Mouse (Mus musculus): Measurements from ENCODE around the gene Crym. TPM values are rescaled to one million over a fixed set of nuclear protein-coding genes. Genes with fewer than 3 reads are reported as not detected.

Crym gene
- total and polyA plus RNA-seq, 2 experiments from 2014 or later: 8.1 to 9.4 TPM

GRCm38 (mm10) chr7:120150257-120150656 is 51.7 kb downstream of the Crym start:
- ATAC-seq (no peak), DNase-seq (ENCODE audit: low spot score) (no peak)
- H3K36me3 ChIP-seq (ENCODE audit: insufficient read depth, low read length): no peaks in the 10 kb centered on the region
- H3K27ac ChIP-seq: no peak overlapping the region
- no peaks in the 10 kb centered on the region for H3K4me1 ChIP-seq (ENCODE audit: insufficient read depth, low read length)
- H3K27me3 ChIP-seq (ENCODE audit: insufficient read depth, low read length): no peaks in the 10 kb centered on the region
- no peak overlapping the region for H3K4me2 ChIP-seq (ENCODE audit: low read depth, low read length)
- H3K4me3 ChIP-seq (ENCODE audit: low read length): no peak overlapping the region
- TF ChIP-seq CTCF (IDR thresholded peaks at IDR 0.05; ENCODE audit: low read depth): no peak
- no peak overlapping the region for H3K9ac ChIP-seq (replicated peaks; ENCODE audit: low read length)
- H3K9me3 ChIP-seq (ENCODE audit: low read length): no peaks in the 10 kb centered on the region
- 23% methylated on average over 3 of the region's 3 CpGs for WGBS

GRCm38 (mm10) chr7:120145191-120145590 is 56.7 kb downstream of the Crym start, which contains the start of gene Zp2:
Gene Zp2 (minus strand): TSS chr7:120145291.
- no peak for TF ChIP-seq CTCF (IDR thresholded peaks at IDR 0.05; ENCODE audit: low read depth)
- Histone ChIP-seq H3K27me3 (ENCODE audit: insufficient read depth, low read length) (no peaks in the 10 kb centered on the region), H3K4me2 (ENCODE audit: low read depth, low read length) (no peak within 1 kb of the TSS), H3K9me3 (ENCODE audit: low read length) (no peaks in the 10 kb centered on the region), H3K27ac (no peak within 1 kb of the TSS), H3K9ac (replicated peaks; ENCODE audit: low read length) (no peak within 1 kb of the TSS), H3K4me3 (ENCODE audit: low read length) (no peak within 1 kb of the TSS), H3K36me3 (ENCODE audit: insufficient read depth, low read length) (no peaks in the 10 kb centered on the region), H3K4me1 (ENCODE audit: insufficient read depth, low read length) (no peaks in the 10 kb centered on the region)
- ATAC-seq (no peak), DNase-seq (ENCODE audit: low spot score) (no peak)
- 78% methylated on average over 9 of the region's 9 CpGs for WGBS

GRCm38 (mm10) chr7:120142743-120143142 is 59.2 kb downstream of the Crym start:
- Histone ChIP-seq H3K4me2 (ENCODE audit: low read depth, low read length) (no peak overlapping the region), H3K27me3 (ENCODE audit: insufficient read depth, low read length) (no peaks in the 10 kb centered on the region), H3K36me3 (ENCODE audit: insufficient read depth, low read length) (no peaks in the 10 kb centered on the region), H3K9me3 (ENCODE audit: low read length) (no peaks in the 10 kb centered on the region), H3K4me3 (ENCODE audit: low read length) (no peak overlapping the region), H3K4me1 (ENCODE audit: insufficient read depth, low read length) (no peaks in the 10 kb centered on the region), H3K9ac (replicated peaks; ENCODE audit: low read length) (no peak overlapping the region), H3K27ac (no peak overlapping the region)
- WGBS: 83% methylated on average over 1 of the region's 1 CpGs
- ATAC-seq (no peak), DNase-seq (ENCODE audit: low spot score) (no peak)
- TF ChIP-seq CTCF (IDR thresholded peaks at IDR 0.05; ENCODE audit: low read depth): no peak

Other genes with a start within 250 kb of the Crym start
- 0.11 and 0.31 TPM in 2 replicates for gene Dnah3, start 106.8 kb downstream of the Crym start, total RNA-seq (2014; rRNA removed)
- gene Dnah3, start 106.8 kb downstream of the Crym start, polyA plus RNA-seq (2015; fragmentation: Nextera tagmentation; extraction: Ambion mirVana): 0.03 and 0.08 TPM in 2 replicates
- gene Tmem159, start 99.8 kb downstream of the Crym start, total RNA-seq (2014; rRNA removed): 20.2 and 21.4 TPM in 2 replicates
- 23.0 and 26.5 TPM in 2 replicates for gene Tmem159, start 99.8 kb downstream of the Crym start, polyA plus RNA-seq (2015; fragmentation: Nextera tagmentation; extraction: Ambion mirVana)
- gene Zp2, start 56.8 kb downstream of the Crym start, total RNA-seq (2014; rRNA removed): not detected in 2 replicates
- gene Zp2, start 56.8 kb downstream of the Crym start, polyA plus RNA-seq (2015; fragmentation: Nextera tagmentation; extraction: Ambion mirVana): not detected in 2 replicates
- not detected in 2 replicates for gene Anks4b, start 28.3 kb downstream of the Crym start, total RNA-seq (2014; rRNA removed)
- gene Anks4b, start 28.3 kb downstream of the Crym start, polyA plus RNA-seq (2015; fragmentation: Nextera tagmentation; extraction: Ambion mirVana): not detected in 2 replicates
- not detected in 2 replicates for gene Abca14, start 1.9 kb upstream of the Crym start, total RNA-seq (2014; rRNA removed)
- not detected in 2 replicates for gene Abca14, start 1.9 kb upstream of the Crym start, polyA plus RNA-seq (2015; fragmentation: Nextera tagmentation; extraction: Ambion mirVana)
- gene Abca15, start 126.6 kb upstream of the Crym start, total RNA-seq (2014; rRNA removed): not detected in 2 replicates
- gene Abca15, start 126.6 kb upstream of the Crym start, polyA plus RNA-seq (2015; fragmentation: Nextera tagmentation; extraction: Ambion mirVana): not detected in 2 replicates
- not detected in 2 replicates for gene Abca16, start 207.5 kb upstream of the Crym start, total RNA-seq (2014; rRNA removed)
- not detected in 2 replicates for gene Abca16, start 207.5 kb upstream of the Crym start, polyA plus RNA-seq (2015; fragmentation: Nextera tagmentation; extraction: Ambion mirVana)

Measured in hindbrain, postnatal 0 days (tissue).